In genomic region chr14:110179166-110179565, GRCm38 (mm10) we compare ENCODE assay signal across 17 mouse cellular contexts.
"Had no signal": no experiment of that assay in that cellular context is flagged by ENCODE, and none has a peak within 500 bp of the region (broad histone marks: within the 10 kb centered on the region; RNA-seq: fewer than 3 reads in every experiment).

No protein-coding gene starts in this region.

- H3K9me3 ChIP-seq: lung, embryonic 15.5 days; midbrain, embryonic 13.5 days; midbrain, embryonic 15.5 days; neural tube, embryonic 12.5 days; stomach, embryonic 15.5 days had no signal

- DNase-seq: lung, adult 2 months; lung, postnatal 14 days; lung, postnatal 36 days; right cerebral cortex, postnatal 14 days; thymus, adult 2 months; thymus, postnatal 25 days; thymus, postnatal 4 days had no signal

- H3K9ac ChIP-seq: lung, embryonic 15.5 days; midbrain, embryonic 13.5 days; midbrain, embryonic 15.5 days; neural tube, embryonic 12.5 days; stomach, embryonic 15.5 days had no signal

- H3K27ac ChIP-seq: lung, embryonic 15.5 days; macrophage; midbrain, embryonic 13.5 days; midbrain, embryonic 15.5 days; neural tube, embryonic 12.5 days; stomach, embryonic 15.5 days; stomach, postnatal 0 days had no signal

- H3K27me3 ChIP-seq: lung, embryonic 15.5 days; megakaryocyte, embryonic 14.5 days; midbrain, embryonic 13.5 days; midbrain, embryonic 15.5 days; neural tube, embryonic 12.5 days; stomach, embryonic 15.5 days had no signal

- ATAC-seq: lung, postnatal 0 days; midbrain, embryonic 13.5 days; midbrain, embryonic 15.5 days had no signal

- H3K4me3 ChIP-seq: lung, embryonic 15.5 days; megakaryocyte, embryonic 14.5 days; midbrain, embryonic 13.5 days; midbrain, embryonic 15.5 days; neural tube, embryonic 12.5 days; stomach, embryonic 15.5 days had no signal

- H3K36me3 ChIP-seq: lung, embryonic 15.5 days; midbrain, embryonic 13.5 days; midbrain, embryonic 15.5 days; neural tube, embryonic 12.5 days; stomach, embryonic 15.5 days had no signal

- H3K4me1 ChIP-seq: lung, embryonic 15.5 days; midbrain, embryonic 13.5 days; midbrain, embryonic 15.5 days; neural tube, embryonic 12.5 days; stomach, embryonic 15.5 days had no signal

- H3K4me2 ChIP-seq: lung, embryonic 15.5 days; midbrain, embryonic 11.5 days; midbrain, embryonic 13.5 days; midbrain, embryonic 15.5 days; neural tube, embryonic 12.5 days; stomach, embryonic 15.5 days had no signal
